Mouse (Mus musculus) intestine, embryonic 16.5 days (tissue): ENCODE measurements around the gene Plk2. TPM values are rescaled to one million over a fixed set of nuclear protein-coding genes. Genes with fewer than 3 reads are reported as not detected.

Source experiments
- ATAC-seq: fragments of 200-750 bp; cut with Nextera tagmentation; 2 replicates; pipeline ENCODE4 v1.8.0; 2017; ENCODE audit warnings: moderate TSS enrichment, moderate library complexity
- H3K27ac ChIP-seq: fragments of 300-500 bp; sonication (generic); 2 replicates; pipeline ENCODE4 v1.5.1; 2014; ENCODE audit warnings: mild to moderate bottlenecking, low read length
- H3K27me3 ChIP-seq: fragments of 300-500 bp; sonication (generic); replicated peaks from 2 replicates; pipeline ENCODE4 v1.6.1; 2014; ENCODE audit warnings: low read length, control low read depth, mixed read lengths; ENCODE audit not compliant: control insufficient read depth, insufficient read depth
- H3K36me3 ChIP-seq: fragments of 300-500 bp; sonication (generic); 2 replicates; pipeline ENCODE4 v1.6.1; 2014; ENCODE audit warnings: low read length, control low read depth; ENCODE audit not compliant: control insufficient read depth, insufficient read depth
- H3K4me1 ChIP-seq: fragments of 300-500 bp; sonication (generic); 2 replicates; pipeline ENCODE4 v1.6.1; 2014; ENCODE audit warnings: low read length, control low read depth, mixed read lengths; ENCODE audit not compliant: control insufficient read depth, insufficient read depth
- H3K4me2 ChIP-seq: fragments of 300-500 bp; sonication (generic); 2 replicates; pipeline ENCODE4 v1.6.1; 2014; ENCODE audit warnings: low read depth, low read length, control low read depth
- H3K4me3 ChIP-seq: fragments of 300-500 bp; sonication (generic); 2 replicates; pipeline ENCODE4 v1.5.1; 2014; ENCODE audit warnings: mild to moderate bottlenecking, low read length
- H3K9ac ChIP-seq: fragments of 300-500 bp; sonication (generic); 2 replicates; pipeline ENCODE4 v1.6.1; 2014; ENCODE audit warnings: low read depth, low read length
- H3K9me3 ChIP-seq: fragments of 300-500 bp; sonication (generic); 2 replicates; pipeline ENCODE4 v1.6.1; 2016; ENCODE audit warnings: low read length, control low read depth; ENCODE audit not compliant: control insufficient read depth
- WGBS: fragments of 180-500 bp; shearing (Covaris S2); extraction: QIAGEN DNeasy Blood & Tissue Kit; methylation state at CpG from one replicate; pipeline ENCODE4 v1.1.7; 2014; 5-methylcytosine and 5-hydroxymethylcytosine counted together
- polyA plus RNA-seq: library from polyadenylated mRNA; unstranded; fragments of >200 nt; fragmentation: Nextera tagmentation; extraction: Ambion mirVana; gene quantifications from 2 replicates; pipeline ENCODE4 v1.2.1, GENCODE M21; 2015

Gene Plk2
- polyA plus RNA-seq, 1 experiment from 2014 or later = 61.9 TPM

DNA sequence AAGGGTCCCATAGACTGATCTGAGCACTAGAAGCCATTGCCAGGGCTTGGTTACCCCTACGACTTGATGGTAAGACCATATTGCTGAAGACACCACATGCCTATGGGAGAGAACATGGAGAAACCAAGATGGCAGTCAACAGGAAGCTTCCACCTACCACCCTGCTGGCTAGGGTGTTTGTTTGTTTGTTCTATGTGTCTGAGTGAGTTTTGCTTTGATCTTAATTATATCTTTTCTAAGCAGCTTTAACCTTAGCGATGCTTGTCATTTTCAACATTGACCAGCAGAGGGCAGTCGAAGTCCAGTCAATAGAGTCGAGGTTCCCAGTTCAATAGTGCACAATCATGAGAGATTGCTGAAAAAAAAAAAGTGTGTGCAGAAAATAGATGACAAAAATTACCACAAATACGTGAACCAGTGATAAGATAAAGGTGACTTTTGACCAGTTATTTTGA lies 12.4 kb upstream of the Plk2 start:
- Histone ChIP-seq H3K4me1 (no peaks in the 10 kb centered on the region), H3K4me3 (no peak overlapping the region), H3K9ac (no peak overlapping the region), H3K4me2 (no peak overlapping the region), H3K27me3 (no peaks in the 10 kb centered on the region), H3K36me3 (no peaks in the 10 kb centered on the region), H3K9me3 (no peaks in the 10 kb centered on the region), H3K27ac (no peak overlapping the region)
- WGBS = 18% methylated on average over 5 of the region's 5 CpGs
- ATAC-seq = no peak

DNA sequence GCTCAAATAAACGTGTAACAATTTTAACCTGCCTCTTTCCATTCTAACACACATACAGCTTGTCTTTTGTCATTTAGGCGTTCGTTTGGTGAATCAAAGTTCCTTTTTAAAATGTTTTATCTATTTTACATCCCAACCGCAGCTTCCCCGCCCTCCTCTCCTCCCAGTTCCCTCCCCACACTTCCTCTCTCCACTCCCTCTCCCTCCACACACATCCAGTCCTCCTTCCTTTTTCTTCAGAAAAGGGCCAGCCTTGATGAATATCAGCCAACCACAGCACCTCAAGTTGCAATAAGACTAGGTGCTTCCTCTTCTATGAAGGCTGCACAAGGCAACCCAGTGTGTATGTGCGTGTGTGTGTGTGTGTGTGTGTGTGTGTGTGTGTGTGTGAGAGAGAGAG lies 10.3 kb upstream of the Plk2 start:
- WGBS = 66% methylated on average over 6 of the region's 6 CpGs
- no peak overlapping the region for H3K27ac ChIP-seq

DNA sequence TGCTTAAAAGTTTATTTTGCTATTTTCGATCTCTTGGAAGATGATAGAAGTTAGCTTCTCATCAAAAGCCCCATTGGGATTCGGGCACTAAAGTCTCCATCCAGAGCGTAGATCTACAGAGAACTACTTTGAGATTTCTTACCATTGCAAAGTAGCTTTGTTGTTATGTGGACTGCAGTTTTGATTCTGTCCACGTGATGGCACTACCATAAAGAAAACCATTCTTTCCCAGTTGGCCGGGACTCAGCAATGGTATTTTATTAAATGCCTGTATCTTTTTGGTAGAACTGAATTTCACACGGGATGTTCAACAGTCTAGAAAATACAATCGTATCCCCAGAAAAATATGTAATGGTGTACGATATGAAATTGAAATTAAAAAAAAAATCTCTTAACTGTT lies 2.6 kb upstream of the Plk2 start:
- Histone ChIP-seq H3K4me1 (peaks cover 3% of the 10 kb centered on the region; the same call in 1 of the 2 replicates), H3K27ac (no peak overlapping the region), H3K9ac (no peak overlapping the region), H3K4me2 (no peak overlapping the region), H3K4me3 (no peak overlapping the region), H3K27me3 (no peaks in the 10 kb centered on the region), H3K9me3 (no peaks in the 10 kb centered on the region), H3K36me3 (no peaks in the 10 kb centered on the region)
- WGBS = 17% methylated on average over 8 of the region's 8 CpGs
- no peak for ATAC-seq

More for the DNA sequence above, 10.3 kb upstream of the Plk2 start:
- no peak overlapping the region for H3K4me2 ChIP-seq
- no peaks in the 10 kb centered on the region for H3K9me3 ChIP-seq
- no peak overlapping the region for H3K4me3 ChIP-seq
- no peaks in the 10 kb centered on the region for H3K27me3 ChIP-seq
- no peak overlapping the region for H3K9ac ChIP-seq
- ATAC-seq = no peak
- no peaks in the 10 kb centered on the region for H3K36me3 ChIP-seq
- no peaks in the 10 kb centered on the region for H3K4me1 ChIP-seq

DNA sequence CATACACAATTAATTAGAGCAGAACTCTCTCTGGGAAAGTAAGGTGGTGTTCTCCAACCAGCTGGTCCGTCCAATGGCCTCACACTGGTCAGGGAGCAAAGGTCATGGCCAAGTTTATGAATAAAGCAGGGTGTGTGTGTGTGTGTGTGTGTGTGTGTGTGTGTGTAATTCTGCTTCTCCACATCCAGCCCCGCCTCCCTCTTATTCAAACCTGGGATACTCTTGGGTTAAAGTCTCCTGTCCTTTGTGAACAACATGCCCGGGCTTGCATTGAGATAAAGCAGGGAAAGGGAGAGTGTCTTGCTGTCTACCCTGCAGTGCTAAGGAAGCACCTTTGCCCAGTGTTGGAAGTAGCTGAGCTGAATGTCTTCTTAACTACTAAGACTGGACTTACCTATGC lies 2.2 kb upstream of the Plk2 start:
- ATAC-seq = no peak
- H3K9me3 ChIP-seq = no peaks in the 10 kb centered on the region
- no peak overlapping the region for H3K27ac ChIP-seq

GRCm38 (mm10) chr13:110395179-110395794 lies 441 bp downstream of the Plk2 start:
- ATAC-seq = peak; percentile 38
- under 1% methylated on average over 41 of the region's 41 CpGs for WGBS

More for the DNA sequence above, 2.2 kb upstream of the Plk2 start:
- Histone ChIP-seq H3K27me3 (no peaks in the 10 kb centered on the region), H3K36me3 (0 out of 2 replicates have a peak, but pooled peaks cover 2% of the 10 kb centered on the region), H3K4me1 (peaks cover 3% of the 10 kb centered on the region; the same call in 1 of the 2 replicates), H3K4me3 (no peak overlapping the region), H3K9ac (no peak overlapping the region), H3K4me2 (no peak overlapping the region)
- 39% methylated on average over 3 of the region's 3 CpGs for WGBS

GRCm38 (mm10) chr13:110395916-110396685 lies 1.3 kb downstream of the Plk2 start:
- H3K27ac ChIP-seq = no peak overlapping the region

More at GRCm38 (mm10) chr13:110395179-110395794, 441 bp downstream of the Plk2 start:
- peak overlapping the region; percentile 95 for H3K4me2 ChIP-seq
- H3K4me1 ChIP-seq = peaks cover 3% of the 10 kb centered on the region; the same call in 1 of the 2 replicates
- peak overlapping the region; percentile 76 for H3K4me3 ChIP-seq
- peak overlapping the region; percentile 83 for H3K9ac ChIP-seq
- H3K27ac ChIP-seq = peak overlapping the region; percentile 64
- H3K27me3 ChIP-seq = no peaks in the 10 kb centered on the region
- peaks cover 15% of the 10 kb centered on the region for H3K36me3 ChIP-seq
- no peaks in the 10 kb centered on the region for H3K9me3 ChIP-seq

DNA sequence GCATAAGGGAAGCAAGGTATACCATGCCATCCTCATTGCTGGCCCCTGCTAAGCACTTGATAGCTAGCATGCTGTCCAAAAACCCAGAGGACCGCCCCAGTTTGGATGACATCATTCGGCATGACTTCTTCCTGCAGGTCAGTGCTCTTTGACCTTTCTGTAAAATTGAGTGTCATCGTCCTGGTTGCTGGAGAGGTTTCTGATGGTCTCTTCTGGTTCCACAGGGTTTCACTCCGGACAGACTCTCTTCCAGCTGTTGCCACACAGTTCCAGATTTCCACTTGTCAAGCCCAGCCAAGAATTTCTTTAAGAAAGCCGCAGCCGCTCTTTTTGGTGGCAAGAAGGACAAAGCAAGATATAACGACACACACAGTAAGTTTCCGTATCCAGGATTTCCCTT lies 2.9 kb downstream of the Plk2 start:
- Histone ChIP-seq H3K4me2 (peak overlapping the region; percentile 10; the same call in 1 of the 2 replicates), H3K4me1 (0 out of 2 replicates have a peak, but pooled peaks cover under 1% of the 10 kb centered on the region), H3K4me3 (peak overlapping the region; percentile 29), H3K9me3 (no peaks in the 10 kb centered on the region), H3K36me3 (peaks cover 17% of the 10 kb centered on the region), H3K9ac (0 out of 2 replicates have a peak overlapping the region, but pooled peaks have one; percentile 23), H3K27me3 (no peaks in the 10 kb centered on the region), H3K27ac (no peak overlapping the region)
- no peak for ATAC-seq
- WGBS = 82% methylated on average over 8 of the region's 8 CpGs

More at GRCm38 (mm10) chr13:110395916-110396685, 1.3 kb downstream of the Plk2 start:
- H3K9ac ChIP-seq = peak overlapping the region; percentile 83
- H3K9me3 ChIP-seq = no peaks in the 10 kb centered on the region
- no peak for ATAC-seq
- peaks cover 17% of the 10 kb centered on the region for H3K36me3 ChIP-seq
- H3K4me2 ChIP-seq = peak overlapping the region; percentile 95
- 5% methylated on average over 21 of the region's 21 CpGs for WGBS
- H3K4me3 ChIP-seq = peak overlapping the region; percentile 76
- H3K4me1 ChIP-seq = peaks cover 3% of the 10 kb centered on the region; the same call in 1 of the 2 replicates
- no peaks in the 10 kb centered on the region for H3K27me3 ChIP-seq

GRCm38 (mm10) chr13:110398513-110399270 lies 3.8 kb downstream of the Plk2 start:
- 71% methylated on average over 24 of the region's 24 CpGs for WGBS
- no peak for ATAC-seq
- no peak overlapping the region for H3K27ac ChIP-seq
- H3K4me2 ChIP-seq = peak overlapping the region; percentile 30; the same call in 1 of the 2 replicates
- peak overlapping the region; percentile 38; the same call in 1 of the 2 replicates for H3K9ac ChIP-seq
- peak overlapping the region; percentile 29 for H3K4me3 ChIP-seq
- no peaks in the 10 kb centered on the region for H3K4me1 ChIP-seq
- H3K27me3 ChIP-seq = no peaks in the 10 kb centered on the region
- H3K9me3 ChIP-seq = no peaks in the 10 kb centered on the region
- H3K36me3 ChIP-seq = peaks cover 17% of the 10 kb centered on the region

DNA sequence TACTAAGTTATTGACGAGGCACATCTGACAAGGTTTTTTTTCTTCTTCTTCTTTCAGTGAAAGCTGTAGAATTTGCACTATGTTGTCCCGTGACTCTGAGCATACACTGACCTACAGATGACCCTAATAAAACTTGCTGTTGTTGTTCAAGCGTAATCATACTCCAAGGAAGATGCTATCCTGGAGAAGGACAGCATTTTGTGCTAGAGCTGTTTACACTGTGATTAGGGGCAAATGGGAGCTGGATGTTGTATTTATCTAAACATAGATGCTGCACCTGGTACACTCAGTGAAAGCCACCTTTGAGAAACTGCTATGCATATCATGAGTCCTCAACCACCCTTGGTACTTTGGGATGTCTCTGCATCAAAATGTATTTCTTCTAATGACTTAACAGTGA lies 6.6 kb downstream of the Plk2 start:
- Histone ChIP-seq H3K4me1 (no peaks in the 10 kb centered on the region), H3K4me2 (no peak overlapping the region), H3K4me3 (no peak overlapping the region), H3K9ac (no peak overlapping the region), H3K9me3 (no peaks in the 10 kb centered on the region), H3K36me3 (peaks cover 17% of the 10 kb centered on the region), H3K27me3 (no peaks in the 10 kb centered on the region), H3K27ac (no peak overlapping the region)
- no peak for ATAC-seq
- WGBS = 62% methylated on average over 3 of the region's 3 CpGs
